Mouse (Mus musculus) lung, adult 2 months (tissue): Measurements from ENCODE around the gene Ctso.

ENCODE experiments used
- CTCF ChIP-seq: fragments of 200-500 bp; IDR thresholded peaks from 2 replicates; pipeline ENCODE4 v1.5.1; 2011; ENCODE audit warnings: mild to moderate bottlenecking, low read length, control low read depth; ENCODE audit not compliant: insufficient read depth
- POLR2A ChIP-seq: fragments of 200-500 bp; IDR thresholded peaks from 2 replicates; pipeline ENCODE4 v1.6.1; 2011; ENCODE audit warnings: low read depth, mild to moderate bottlenecking, control low read depth, low read length, borderline replicate concordance; ENCODE audit errors: extremely low read depth

DNA sequence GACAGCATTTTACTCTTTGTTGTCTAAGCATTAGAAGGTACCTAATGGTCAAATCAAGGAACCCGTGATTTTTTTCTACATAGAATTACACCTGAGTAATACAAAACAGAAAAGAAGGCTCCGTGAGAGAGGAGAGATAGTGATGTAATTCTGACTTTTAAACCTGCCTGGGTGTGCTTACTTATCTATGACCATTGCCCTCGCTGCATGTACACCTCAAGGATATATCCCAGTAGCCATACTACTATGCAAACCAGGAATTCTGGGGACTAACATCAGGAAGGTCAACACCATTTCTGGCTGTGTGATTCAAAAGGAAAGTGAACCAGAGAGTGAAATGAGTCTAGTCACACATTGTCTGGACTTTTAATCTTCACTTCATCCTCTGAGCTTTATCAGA lies 9.9 kb downstream of the Ctso start:
- TF ChIP-seq CTCF (no peak), POLR2A (no peak)
